Mouse (Mus musculus) kidney, adult 2 months (tissue): Measurements from ENCODE around the gene Cntnap1.

Source experiments
- CTCF ChIP-seq: fragments of 200-500 bp; conservative IDR thresholded peaks from 2 replicates; pipeline ENCODE4 v1.5.1; 2011; ENCODE audit warnings: low read depth, mild to moderate bottlenecking, control low read depth, low read length, moderate library complexity, mixed read lengths; ENCODE audit not compliant: insufficient read depth, insufficient read length
- POLR2A ChIP-seq: fragments of 200-500 bp; IDR thresholded peaks from one replicate; pipeline ENCODE4 v1.6.1; 2011; ENCODE audit warnings: low read depth, low read length, control low read depth

GRCm38 (mm10) chr11:101184984-101185383 lies 14.7 kb downstream of the Cntnap1 start:
- TF ChIP-seq CTCF: no peak
- no peak for TF ChIP-seq POLR2A
